12 mouse cellular contexts compared by ENCODE assay signal in the genomic region with DNA sequence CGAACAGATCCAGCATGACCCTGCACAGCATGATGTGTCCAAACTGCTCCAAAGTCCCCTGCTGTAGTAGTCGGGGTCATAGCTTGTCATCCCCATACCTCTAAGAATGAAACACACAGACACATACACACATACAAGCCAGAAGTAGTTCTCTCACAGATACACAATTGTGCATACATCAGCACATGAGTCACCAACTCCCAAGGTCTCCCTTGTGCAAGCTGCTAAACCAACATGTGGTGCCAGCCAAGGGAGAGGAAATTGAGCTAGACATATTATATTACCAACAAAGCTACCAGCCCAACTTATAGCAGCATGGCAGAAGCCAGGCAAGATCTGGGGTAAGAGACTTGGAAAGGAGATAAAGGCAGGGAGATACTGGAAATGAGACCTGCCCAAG.
A peak's percentile ranks its signal among the peaks of the same experiment; 100 is the strongest.
DNase-seq lines count a peak whose midpoint lies in the region.
"Had no signal": no experiment of that assay in that cellular context is flagged by ENCODE, and none has a peak within 500 bp of the region (broad histone marks: within the 10 kb centered on the region; RNA-seq: fewer than 3 reads in every experiment).

No protein-coding gene starts in this region.

- DNase-seq in adrenal gland, adult (ENCODE audit: inconsistent age in 2 of 2, low spot score in 1 of 2): peak; percentile 6 to 72
- no peak for DNase-seq in adrenal gland, adult 18-20 months (ENCODE audit: low spot score in 2 of 2)
- DNase-seq in NIH3T3 (ENCODE audit: low read depth) (peak; percentile 40), liver (no peak)
- peak; percentile 31 for DNase-seq in adrenal gland, postnatal 25 days
- no peak for DNase-seq in kidney, postnatal 36 days
- no peak for DNase-seq in layer of hippocampus, postnatal 36 days
- DNase-seq: cerebellum, adult 2 months; cerebellum, postnatal 10 days; embryo, embryonic 11 days; heart, adult 2 months; kidney, adult 2 months had no signal

Comparison
In these comparisons a context has a peak if more than half of its experiments do, and no peak if none do; other contexts are left out.
1. DNase-seq: peak in adrenal gland, adult (2 of 2), NIH3T3 (single experiment) and adrenal gland, postnatal 25 days (single experiment); none in adrenal gland, adult 18-20 months (0 of 2), kidney, postnatal 36 days (0 of 2), liver (single experiment) and layer of hippocampus, postnatal 36 days (0 of 2).